Mouse (Mus musculus) bone marrow, adult 2 months (tissue): ENCODE results near the gene Mnt. TPM values are rescaled to one million over a fixed set of nuclear protein-coding genes. Genes with fewer than 3 reads are reported as not detected.

Experiments
- H3K27ac ChIP-seq: fragments of 200-500 bp; 2 replicates; pipeline ENCODE4 v1.5.1; 2012; ENCODE audit warnings: low read depth, mild to moderate bottlenecking, control low read depth, inconsistent platforms, low read length; ENCODE audit not compliant: control insufficient read depth, poor library complexity, insufficient read depth
- H3K4me1 ChIP-seq: fragments of 200-500 bp; 2 replicates; pipeline ENCODE4 v1.6.1; 2011; ENCODE audit warnings: low read length; ENCODE audit not compliant: control insufficient read depth, insufficient read depth
- H3K4me3 ChIP-seq: fragments of 200-500 bp; replicated peaks from 2 replicates; pipeline ENCODE3; 2011; ENCODE audit warnings: mild to moderate bottlenecking, low read depth, low read length, control low read depth; ENCODE audit not compliant: control insufficient read depth
- CTCF ChIP-seq: fragments of 200-500 bp; IDR thresholded peaks from 2 replicates; pipeline ENCODE4 v1.5.1; 2011; ENCODE audit warnings: low read length, control low read depth; ENCODE audit not compliant: control insufficient read depth, insufficient read depth
- POLR2A ChIP-seq: fragments of 200-500 bp; IDR thresholded peaks from 2 replicates; pipeline ENCODE4 v1.6.1; 2011; ENCODE audit warnings: low read depth, mild to moderate bottlenecking, control low read depth, low read length, borderline replicate concordance; ENCODE audit not compliant: control insufficient read depth
- WGBS: fragments of 180-500 bp; shearing (Covaris S2); methylation state at CpG from one replicate; pipeline ENCODE4 v1.1.7; 2018; 5-methylcytosine and 5-hydroxymethylcytosine counted together
- polyA plus RNA-seq: library from polyadenylated mRNA; stranded (reverse); fragments of >200 nt; gene quantifications from 2 replicates; pipeline ENCODE4 v1.2.4, GENCODE M21; 2011; ENCODE audit warnings: low replicate concordance; ENCODE audit not compliant: missing spikeins, insufficient read depth, insufficient read length

Gene Mnt
- polyA plus RNA-seq, 1 experiment: 20.3 TPM

GRCm38 (mm10) chr11:74811538-74811937 is 19.2 kb upstream of the Mnt start:
- Histone ChIP-seq H3K27ac (no peak overlapping the region), H3K4me3 (no peak overlapping the region)

GRCm38 (mm10) chr11:74815795-74816194 is 14.9 kb upstream of the Mnt start:
- H3K4me1 ChIP-seq: no peaks in the 10 kb centered on the region
- TF ChIP-seq CTCF (no peak), POLR2A (no peak)
- no peak overlapping the region for H3K27ac ChIP-seq
- H3K4me3 ChIP-seq: no peak overlapping the region

More at GRCm38 (mm10) chr11:74811538-74811937, 19.2 kb upstream of the Mnt start:
- WGBS: 91% methylated on average over 5 of the region's 5 CpGs
- no peaks in the 10 kb centered on the region for H3K4me1 ChIP-seq
- TF ChIP-seq CTCF: no peak
- no peak for TF ChIP-seq POLR2A

- H3K4me1 ChIP-seq: no peaks in the 10 kb centered on the region
Measured at GRCm38 (mm10) chr11:74820921-74821320, 9.8 kb upstream of the Mnt start.

GRCm38 (mm10) chr11:74821463-74821862 is 9.3 kb upstream of the Mnt start:
- 29% methylated on average over 1 of the region's 1 CpGs for WGBS
- H3K4me3 ChIP-seq: no peak overlapping the region
- no peaks in the 10 kb centered on the region for H3K4me1 ChIP-seq
- no peak for TF ChIP-seq POLR2A
- TF ChIP-seq CTCF: no peak
- H3K27ac ChIP-seq: no peak overlapping the region

More at GRCm38 (mm10) chr11:74820921-74821320, 9.8 kb upstream of the Mnt start:
- TF ChIP-seq CTCF (no peak), POLR2A (no peak)
- WGBS: 68% methylated on average over 1 of the region's 1 CpGs
- Histone ChIP-seq H3K4me3 (no peak overlapping the region), H3K27ac (no peak overlapping the region)

- peaks cover 2% of the 10 kb centered on the region; the same call in 1 of the 2 replicates for H3K4me1 ChIP-seq
- H3K4me3 ChIP-seq: no peak overlapping the region
- H3K27ac ChIP-seq: no peak overlapping the region
- TF ChIP-seq POLR2A (no peak), CTCF (no peak)
- whole genome bisulfite sequencing: 86% methylated on average over 7 of the region's 7 CpGs
Measured at GRCm38 (mm10) chr11:74822746-74823440, 7.8 kb upstream of the Mnt start.

- Histone ChIP-seq H3K4me1 (peaks cover 6% of the 10 kb centered on the region; the same call in 1 of the 2 replicates), H3K4me3 (no peak overlapping the region), H3K27ac (no peak overlapping the region)
- TF ChIP-seq POLR2A: no peak
- no peak for TF ChIP-seq CTCF
- 74% methylated on average over 7 of the region's 7 CpGs for whole genome bisulfite sequencing
Measured at GRCm38 (mm10) chr11:74826151-74826550, 4.6 kb upstream of the Mnt start.

- Histone ChIP-seq H3K4me1 (peaks cover 6% of the 10 kb centered on the region; the same call in 1 of the 2 replicates), H3K27ac (no peak overlapping the region), H3K4me3 (no peak overlapping the region)
- 86% methylated on average over 5 of the region's 5 CpGs for WGBS
- TF ChIP-seq CTCF: no peak
- TF ChIP-seq POLR2A: no peak
Measured at GRCm38 (mm10) chr11:74826702-74827101, 4.0 kb upstream of the Mnt start.

GRCm38 (mm10) chr11:74827791-74828403 is 2.8 kb upstream of the Mnt start:
- TF ChIP-seq POLR2A (no peak), CTCF (no peak)
- peak overlapping the region; percentile 74; the same call in 1 of the 2 replicates for H3K27ac ChIP-seq
- H3K4me1 ChIP-seq: peaks cover 6% of the 10 kb centered on the region; the same call in 1 of the 2 replicates
- WGBS: 52% methylated on average over 7 of the region's 7 CpGs
- H3K4me3 ChIP-seq: no peak overlapping the region
